Mouse (Mus musculus) 3T3-L1 (cell line): Measurements from ENCODE around the gene Dennd2c.
"Not testable (repeated sequence)": the region's sequence is repeated elsewhere in the genome, so short reads cannot be mapped to it uniquely, and the experiment has no call there.

Source experiments
- DNase-seq: peaks from one replicate; pipeline ENCODE4 v3.0.0-alpha.2; 2015; ENCODE audit warnings: low read depth, low spot score

Dennd2c gene

DNA sequence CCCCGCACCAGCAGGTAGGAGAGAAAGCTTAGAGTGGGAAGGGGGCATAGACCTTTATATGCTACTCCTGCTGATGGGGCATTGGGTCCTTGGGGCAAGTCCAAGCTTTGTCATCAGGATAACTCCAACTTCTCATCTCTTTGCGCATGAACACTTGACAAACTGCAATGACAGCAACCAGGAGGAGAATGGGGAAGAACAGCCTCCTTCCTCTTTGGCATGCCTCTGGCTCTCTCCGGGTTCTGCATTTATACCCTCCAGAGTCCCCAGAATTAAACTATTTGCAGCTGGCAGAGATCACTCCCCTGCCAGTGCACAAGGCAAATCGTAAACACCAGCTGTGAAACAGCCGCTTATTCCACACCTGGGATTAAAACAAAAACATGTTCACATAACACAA lies 111.1 kb downstream of the Dennd2c start:
- no peak for DNase-seq

DNA sequence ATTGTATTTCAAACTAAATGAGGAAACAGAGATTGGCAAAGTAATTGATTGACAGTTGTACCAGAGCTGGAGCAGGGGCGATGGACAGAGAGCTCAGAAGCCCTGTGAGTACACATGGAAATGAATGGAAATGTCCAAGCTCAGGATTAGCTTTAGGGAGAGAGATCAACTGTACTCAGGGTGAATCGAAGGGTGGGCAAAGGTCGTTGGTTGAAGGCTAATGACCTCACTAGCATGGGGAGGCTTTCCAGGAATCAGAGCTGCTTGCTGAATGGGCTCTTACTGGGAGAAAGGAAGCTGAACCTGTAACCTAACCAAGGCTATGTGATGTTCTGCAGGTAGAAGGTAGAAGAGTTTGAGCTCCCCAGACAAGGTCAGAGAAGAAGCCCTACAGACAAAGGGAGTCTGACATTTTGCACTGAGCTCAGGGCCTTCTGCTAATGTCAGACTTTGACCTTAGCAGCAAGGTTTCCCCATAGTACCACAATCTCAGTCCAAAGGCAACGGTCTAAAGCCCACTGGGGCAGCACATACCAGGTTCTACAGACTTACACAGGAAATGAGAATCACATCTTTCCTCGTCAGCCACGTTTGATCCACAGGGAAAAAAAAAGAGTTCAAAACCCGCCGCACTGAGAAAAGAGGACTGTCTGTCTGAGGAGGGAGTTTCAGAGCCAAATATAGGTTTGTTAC lies 112.3 kb downstream of the Dennd2c start:
- DNase-seq: no peak

DNA sequence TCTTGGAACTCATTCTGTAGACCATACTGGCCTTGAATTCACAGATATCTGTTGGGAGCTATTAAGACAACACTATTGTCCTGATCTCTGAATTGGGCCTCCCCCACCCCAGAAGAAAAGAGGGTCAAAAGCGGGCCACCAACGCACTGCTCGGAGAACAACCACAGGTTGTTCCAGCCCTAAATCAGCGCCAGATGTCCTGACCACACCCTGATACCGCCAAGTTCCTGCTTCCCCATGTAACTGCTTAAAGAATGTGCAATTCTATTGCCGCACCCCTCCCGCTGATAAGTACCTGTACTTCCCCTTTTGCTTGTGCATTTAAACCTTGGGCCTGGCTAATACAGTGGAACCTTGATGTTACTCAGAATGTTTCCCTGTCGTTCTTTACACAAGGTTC lies 113.0 kb downstream of the Dennd2c start:
- DNase-seq: not testable (repeated sequence)
